Mouse (Mus musculus) forebrain, embryonic 16.5 days (tissue): ENCODE data around the gene Slc4a2. TPM values are rescaled to one million over a fixed set of nuclear protein-coding genes. Genes with fewer than 3 reads are reported as not detected.

Experiments
- ATAC-seq: fragments of 200-750 bp; cut with Nextera tagmentation; 2 replicates; pipeline ENCODE4 v1.8.0; 2017; ENCODE audit warnings: mild to moderate bottlenecking, moderate library complexity
- H3K27ac ChIP-seq: fragments of 300-500 bp; sonication (generic); 2 replicates; pipeline ENCODE4 v1.5.1; 2014; ENCODE audit warnings: low read length, control low read depth
- H3K27me3 ChIP-seq: fragments of 300-500 bp; sonication (generic); replicated peaks from 2 replicates; pipeline ENCODE4 v1.6.1; 2014; ENCODE audit warnings: low read length; ENCODE audit not compliant: control insufficient read depth, insufficient read depth
- H3K36me3 ChIP-seq: fragments of 300-500 bp; sonication (generic); 2 replicates; pipeline ENCODE4 v1.6.1; 2014; ENCODE audit not compliant: control insufficient read depth, insufficient read depth
- H3K4me1 ChIP-seq: fragments of 300-500 bp; sonication (generic); replicated peaks from 2 replicates; pipeline ENCODE4 v1.6.1; 2014; ENCODE audit warnings: low read length; ENCODE audit not compliant: control insufficient read depth, insufficient read depth
- H3K4me2 ChIP-seq: fragments of 300-500 bp; sonication (generic); 2 replicates; pipeline ENCODE4 v1.6.1; 2014; ENCODE audit warnings: mild to moderate bottlenecking, low read length, control low read depth
- H3K4me3 ChIP-seq: fragments of 300-500 bp; sonication (generic); replicated peaks from 2 replicates; pipeline ENCODE4 v1.5.1; 2014; ENCODE audit warnings: mild to moderate bottlenecking, low read length, control low read depth
- H3K9ac ChIP-seq: fragments of 300-500 bp; sonication (generic); replicated peaks from 2 replicates; pipeline ENCODE4 v1.6.1; 2014; ENCODE audit warnings: low read depth, low read length, control low read depth
- H3K9me3 ChIP-seq: fragments of 300-500 bp; sonication (generic); 2 replicates; pipeline ENCODE4 v1.6.1; 2016; ENCODE audit warnings: low read length; ENCODE audit not compliant: control insufficient read depth
- WGBS: fragments of 180-500 bp; shearing (Covaris S2); extraction: QIAGEN DNeasy Blood & Tissue Kit; methylation state at CpG from one replicate; pipeline ENCODE4 v1.1.7; 2014; 5-methylcytosine and 5-hydroxymethylcytosine counted together
- polyA plus RNA-seq: library from polyadenylated mRNA; unstranded; fragments of >200 nt; fragmentation: Nextera tagmentation; extraction: Ambion mirVana; gene quantifications from 2 replicates; pipeline ENCODE4 v1.2.1, GENCODE M21; 2015

Gene Slc4a2
- polyA plus RNA-seq, 1 experiment from 2014 or later: 19.1 TPM

- ATAC-seq: no peak
- Histone ChIP-seq H3K9ac (no peak overlapping the region), H3K36me3 (peaks cover under 1% of the 10 kb centered on the region; the same call in 1 of the 2 replicates), H3K4me1 (peaks cover 24% of the 10 kb centered on the region), H3K27ac (no peak overlapping the region), H3K4me3 (no peak overlapping the region), H3K9me3 (no peaks in the 10 kb centered on the region), H3K4me2 (no peak overlapping the region), H3K27me3 (peaks cover 7% of the 10 kb centered on the region)
- WGBS: 35% methylated on average over 6 of the region's 7 CpGs
These were observed 49.4 kb downstream of the Slc4a2 start for GRCm38 (mm10) chr5:24472884-24473619.

GRCm38 (mm10) chr5:24474025-24474722, 50.5 kb downstream of the Slc4a2 start:
- H3K4me3 ChIP-seq: peak overlapping the region; percentile 40
- H3K4me2 ChIP-seq: peak overlapping the region; percentile 56
- no peak overlapping the region for H3K27ac ChIP-seq
- H3K9me3 ChIP-seq: no peaks in the 10 kb centered on the region
- ATAC-seq: peak; percentile 21
- H3K27me3 ChIP-seq: peaks cover 7% of the 10 kb centered on the region
- peaks cover 24% of the 10 kb centered on the region for H3K4me1 ChIP-seq
- H3K9ac ChIP-seq: peak overlapping the region; percentile 48
- 4% methylated on average over 70 of the region's 77 CpGs for WGBS
- peaks cover 8% of the 10 kb centered on the region for H3K36me3 ChIP-seq

- H3K4me1 ChIP-seq: peaks cover 24% of the 10 kb centered on the region
- H3K9me3 ChIP-seq: no peaks in the 10 kb centered on the region
- ATAC-seq: peak; percentile 41
- peak overlapping the region; percentile 56 for H3K4me2 ChIP-seq
- no peak overlapping the region for H3K27ac ChIP-seq
- WGBS: 3% methylated on average over 67 of the region's 67 CpGs
- H3K4me3 ChIP-seq: peak overlapping the region; percentile 40
- peaks cover 7% of the 10 kb centered on the region for H3K27me3 ChIP-seq
- H3K36me3 ChIP-seq: peaks cover 10% of the 10 kb centered on the region
- peak overlapping the region; percentile 48 for H3K9ac ChIP-seq
These were observed 51.2 kb downstream of the Slc4a2 start for GRCm38 (mm10) chr5:24474723-24475261.

GRCm38 (mm10) chr5:24475476-24476241, 52.0 kb downstream of the Slc4a2 start:
- Histone ChIP-seq H3K4me3 (no peak overlapping the region), H3K4me1 (peaks cover 21% of the 10 kb centered on the region), H3K9ac (peak overlapping the region; percentile 48; the same call in 1 of the 2 replicates), H3K36me3 (peaks cover 10% of the 10 kb centered on the region), H3K27me3 (peaks cover 7% of the 10 kb centered on the region), H3K9me3 (no peaks in the 10 kb centered on the region), H3K27ac (no peak overlapping the region), H3K4me2 (no peak overlapping the region)
- no peak for ATAC-seq
- WGBS: 81% methylated on average over 6 of the region's 6 CpGs

- no peak for ATAC-seq
- H3K4me1 ChIP-seq: peaks cover 30% of the 10 kb centered on the region
- H3K27me3 ChIP-seq: peaks cover 7% of the 10 kb centered on the region
- peaks cover 14% of the 10 kb centered on the region for H3K36me3 ChIP-seq
- no peak overlapping the region for H3K4me2 ChIP-seq
- no peak overlapping the region for H3K9ac ChIP-seq
- whole genome bisulfite sequencing: 92% methylated on average over 9 of the region's 9 CpGs
- no peak overlapping the region for H3K4me3 ChIP-seq
- no peaks in the 10 kb centered on the region for H3K9me3 ChIP-seq
- no peak overlapping the region for H3K27ac ChIP-seq
These were observed 54.3 kb downstream of the Slc4a2 start for GRCm38 (mm10) chr5:24477909-24478308.

GRCm38 (mm10) chr5:24481647-24482046, 58.0 kb downstream of the Slc4a2 start:
- Histone ChIP-seq H3K27ac (no peak overlapping the region), H3K36me3 (peaks cover 14% of the 10 kb centered on the region)

GRCm38 (mm10) chr5:24482247-24483079, 58.8 kb downstream of the Slc4a2 start:
- H3K9ac ChIP-seq: 0 out of 2 replicates have a peak overlapping the region, but pooled peaks have one; percentile 23

More at GRCm38 (mm10) chr5:24481647-24482046, 58.0 kb downstream of the Slc4a2 start:
- Histone ChIP-seq H3K4me1 (peaks cover 26% of the 10 kb centered on the region), H3K4me3 (no peak overlapping the region), H3K27me3 (no peaks in the 10 kb centered on the region), H3K9me3 (no peaks in the 10 kb centered on the region), H3K4me2 (no peak overlapping the region), H3K9ac (no peak overlapping the region)
- WGBS: 6% methylated on average over 4 of the region's 4 CpGs
- ATAC-seq: peak; percentile 50

GRCm38 (mm10) chr5:24483326-24483725, 59.7 kb downstream of the Slc4a2 start:
- ATAC-seq: peak; percentile 23
- Histone ChIP-seq H3K4me3 (no peak overlapping the region), H3K4me1 (peaks cover 26% of the 10 kb centered on the region), H3K36me3 (peaks cover 16% of the 10 kb centered on the region), H3K27me3 (no peaks in the 10 kb centered on the region), H3K9ac (no peak overlapping the region), H3K9me3 (no peaks in the 10 kb centered on the region), H3K27ac (no peak overlapping the region), H3K4me2 (no peak overlapping the region)
- 22% methylated on average over 11 of the region's 11 CpGs for WGBS

More at GRCm38 (mm10) chr5:24482247-24483079, 58.8 kb downstream of the Slc4a2 start:
- 49% methylated on average over 38 of the region's 41 CpGs for WGBS
- H3K27me3 ChIP-seq: no peaks in the 10 kb centered on the region
- no peak overlapping the region for H3K27ac ChIP-seq
- no peak overlapping the region for H3K4me2 ChIP-seq
- peak; percentile 9; the same call in 1 of the 2 replicates for ATAC-seq
- peaks cover 26% of the 10 kb centered on the region for H3K4me1 ChIP-seq
- H3K36me3 ChIP-seq: peaks cover 14% of the 10 kb centered on the region
- H3K4me3 ChIP-seq: no peak overlapping the region
- no peaks in the 10 kb centered on the region for H3K9me3 ChIP-seq
